Mouse (Mus musculus) midbrain, embryonic 15.5 days (tissue): Measurements from ENCODE around the gene Hibadh. TPM values are rescaled to one million over a fixed set of nuclear protein-coding genes. Genes with fewer than 3 reads are reported as not detected.

Source experiments
- ATAC-seq: fragments of 200-750 bp; cut with Nextera tagmentation; replicated peaks from 2 replicates; pipeline ENCODE4 v1.8.0; 2017; ENCODE audit warnings: moderate TSS enrichment
- H3K27ac ChIP-seq: fragments of 300-500 bp; sonication (generic); 2 replicates; pipeline ENCODE4 v1.5.1; 2015; ENCODE audit warnings: mild to moderate bottlenecking, inconsistent platforms
- H3K27me3 ChIP-seq: fragments of 300-500 bp; sonication (generic); replicated peaks from 2 replicates; pipeline ENCODE4 v1.6.1; 2015; ENCODE audit warnings: inconsistent platforms
- H3K36me3 ChIP-seq: fragments of 300-500 bp; sonication (generic); replicated peaks from 2 replicates; pipeline ENCODE4 v1.6.1; 2015; ENCODE audit warnings: inconsistent platforms
- H3K4me1 ChIP-seq: fragments of 300-500 bp; sonication (generic); 2 replicates; pipeline ENCODE4 v1.6.1; 2015; ENCODE audit warnings: inconsistent platforms
- H3K4me2 ChIP-seq: fragments of 300-500 bp; sonication (generic); 2 replicates; pipeline ENCODE4 v1.6.1; 2015; ENCODE audit warnings: inconsistent platforms, mild to moderate bottlenecking, moderate library complexity
- H3K4me3 ChIP-seq: fragments of 300-500 bp; sonication (generic); 2 replicates; pipeline ENCODE4 v1.5.1; 2015; ENCODE audit warnings: mild to moderate bottlenecking, inconsistent platforms
- H3K9ac ChIP-seq: fragments of 300-500 bp; sonication (generic); 2 replicates; pipeline ENCODE4 v1.6.1; 2015; ENCODE audit warnings: mild to moderate bottlenecking, inconsistent platforms
- H3K9me3 ChIP-seq: fragments of 300-500 bp; sonication (generic); 2 replicates; pipeline ENCODE4 v1.6.1; 2016; ENCODE audit warnings: inconsistent platforms
- WGBS: fragments of 180-500 bp; shearing (Covaris S2); methylation state at CpG from one replicate; pipeline ENCODE4 v1.1.7; 2015; ENCODE audit warnings: mixed read lengths; 5-methylcytosine and 5-hydroxymethylcytosine counted together
- polyA plus RNA-seq: library from polyadenylated mRNA; unstranded; fragments of >200 nt; fragmentation: Nextera tagmentation; extraction: Ambion mirVana; gene quantifications from 2 replicates; pipeline ENCODE4 v1.2.1, GENCODE M21; 2015

The Hibadh gene
- polyA plus RNA-seq, 1 experiment from 2014 or later = 59.0 TPM

GRCm38 (mm10) chr6:52504676-52505460, 135.3 kb downstream of the Hibadh start:
- WGBS = 84% methylated on average over 8 of the region's 8 CpGs
- Histone ChIP-seq H3K27me3 (no peaks in the 10 kb centered on the region), H3K27ac (no peak overlapping the region), H3K4me1 (no peaks in the 10 kb centered on the region), H3K4me2 (no peak overlapping the region), H3K9me3 (no peaks in the 10 kb centered on the region), H3K4me3 (no peak overlapping the region), H3K9ac (no peak overlapping the region), H3K36me3 (no peaks in the 10 kb centered on the region)
- no peak for ATAC-seq

GRCm38 (mm10) chr6:52502986-52503385, 137.2 kb downstream of the Hibadh start:
- no peaks in the 10 kb centered on the region for H3K36me3 ChIP-seq
- H3K9me3 ChIP-seq = no peaks in the 10 kb centered on the region
- no peak overlapping the region for H3K4me2 ChIP-seq
- ATAC-seq = no peak
- no peak overlapping the region for H3K4me3 ChIP-seq
- no peak overlapping the region for H3K27ac ChIP-seq
- H3K27me3 ChIP-seq = no peaks in the 10 kb centered on the region
- 88% methylated on average over 2 of the region's 2 CpGs for WGBS
- H3K4me1 ChIP-seq = no peaks in the 10 kb centered on the region
- no peak overlapping the region for H3K9ac ChIP-seq

- no peak overlapping the region for H3K4me3 ChIP-seq
- H3K9ac ChIP-seq = no peak overlapping the region
- H3K36me3 ChIP-seq = no peaks in the 10 kb centered on the region
- ATAC-seq = no peak
- H3K4me1 ChIP-seq = no peaks in the 10 kb centered on the region
- no peak overlapping the region for H3K27ac ChIP-seq
- H3K9me3 ChIP-seq = no peaks in the 10 kb centered on the region
- H3K27me3 ChIP-seq = no peaks in the 10 kb centered on the region
- 89% methylated on average over 1 of the region's 1 CpGs for WGBS
- no peak overlapping the region for H3K4me2 ChIP-seq
Observed at GRCm38 (mm10) chr6:52501479-52501878, 138.7 kb downstream of the Hibadh start.

Other genes starting within 250 kb of the Hibadh start
- 144 and 150 TPM in 2 replicates for gene Tax1bp1, start 73.3 kb upstream of the Hibadh start, polyA plus RNA-seq